Mouse (Mus musculus): ENCODE measurements at regions not wholly inside any gene's neighbourhood (a gene's known extent, or its start where the extent isn't known, plus 50 kb on each side); places are given as distances from the start of the nearest gene placed in this dataset.
A peak's percentile ranks its signal among the peaks of the same experiment; 100 is the strongest.

- ATAC-seq (ENCODE audit: low FRiP score, low TSS enrichment): peak; percentile 56
- no peaks in the 10 kb centered on the region for H3K9me3 ChIP-seq (ENCODE audit: control insufficient read depth, low read length)
- no peaks in the 10 kb centered on the region for H3K36me3 ChIP-seq (ENCODE audit: control insufficient read depth, insufficient read depth, low read length)
- 29% methylated on average over 22 of the region's 22 CpGs for WGBS
- H3K9ac ChIP-seq (ENCODE audit: low read length): no peak overlapping the region; the same call in 1 of the 2 replicates
- H3K4me2 ChIP-seq (replicated peaks; ENCODE audit: low read depth): no peak overlapping the region
- H3K4me3 ChIP-seq (ENCODE audit: low read depth, low read length): no peak overlapping the region
- DNase-seq (ENCODE audit: low spot score): peak; percentile 47
- H3K27me3 ChIP-seq (ENCODE audit: control insufficient read depth, insufficient read depth, low read length): no peaks in the 10 kb centered on the region
- H3K27ac ChIP-seq (replicated peaks): peak overlapping the region; percentile 13; the same call in 1 of the 2 replicates
- TF ChIP-seq EP300 (optimal IDR thresholded peaks at IDR 0.05) (no peak), CTCF (IDR thresholded peaks at IDR 0.05; ENCODE audit: low read depth) (no peak)
- peaks cover 7% of the 10 kb centered on the region for H3K4me1 ChIP-seq (replicated peaks; ENCODE audit: control insufficient read depth, insufficient read depth)
These were observed 65.1 kb downstream of the Sik1 start for GRCm38 (mm10) chr17:31790280-31791063.

GRCm38 (mm10) chr17:31791656-31792055 is 63.9 kb downstream of the Sik1 start:
- no peak overlapping the region for H3K4me2 ChIP-seq (replicated peaks; ENCODE audit: low read depth)
- no peak overlapping the region for H3K9ac ChIP-seq (ENCODE audit: low read length)
- ATAC-seq (ENCODE audit: low FRiP score, low TSS enrichment) (no peak), DNase-seq (ENCODE audit: low spot score) (no peak)
- H3K27me3 ChIP-seq (ENCODE audit: control insufficient read depth, insufficient read depth, low read length): no peaks in the 10 kb centered on the region
- H3K27ac ChIP-seq (replicated peaks): no peak overlapping the region
- H3K9me3 ChIP-seq (ENCODE audit: control insufficient read depth, low read length): no peaks in the 10 kb centered on the region
- no peaks in the 10 kb centered on the region for H3K36me3 ChIP-seq (ENCODE audit: control insufficient read depth, insufficient read depth, low read length)
- H3K4me1 ChIP-seq (replicated peaks; ENCODE audit: control insufficient read depth, insufficient read depth): peaks cover 7% of the 10 kb centered on the region
- H3K4me3 ChIP-seq (ENCODE audit: low read depth, low read length): no peak overlapping the region
- 98% methylated on average over 17 of the region's 17 CpGs for WGBS
- no peak for TF ChIP-seq CTCF (IDR thresholded peaks at IDR 0.05; ENCODE audit: low read depth)
- TF ChIP-seq EP300 (optimal IDR thresholded peaks at IDR 0.05): no peak

- no peaks in the 10 kb centered on the region for H3K27me3 ChIP-seq (ENCODE audit: control insufficient read depth, insufficient read depth, low read length)
- ATAC-seq (ENCODE audit: low FRiP score, low TSS enrichment): no peak
- no peak overlapping the region for H3K4me3 ChIP-seq (ENCODE audit: low read depth, low read length)
- H3K36me3 ChIP-seq (ENCODE audit: control insufficient read depth, insufficient read depth, low read length): no peaks in the 10 kb centered on the region
- H3K27ac ChIP-seq (replicated peaks): 0 out of 2 replicates have a peak overlapping the region, but pooled peaks have one; percentile 45
- TF ChIP-seq CTCF (IDR thresholded peaks at IDR 0.05; ENCODE audit: low read depth): no peak
- TF ChIP-seq EP300 (optimal IDR thresholded peaks at IDR 0.05): no peak
- no peak overlapping the region for H3K4me2 ChIP-seq (replicated peaks; ENCODE audit: low read depth)
- no peak overlapping the region for H3K9ac ChIP-seq (ENCODE audit: low read length)
- peaks cover 7% of the 10 kb centered on the region for H3K4me1 ChIP-seq (replicated peaks; ENCODE audit: control insufficient read depth, insufficient read depth)
- no peaks in the 10 kb centered on the region for H3K9me3 ChIP-seq (ENCODE audit: control insufficient read depth, low read length)
- 86% methylated on average over 5 of the region's 5 CpGs for WGBS
- DNase-seq (ENCODE audit: low spot score): no peak
These were observed 62.6 kb downstream of the Sik1 start for GRCm38 (mm10) chr17:31793040-31793439.

- ATAC-seq (ENCODE audit: low FRiP score, low TSS enrichment) (peak; percentile 72), DNase-seq (ENCODE audit: low spot score) (peak; percentile 84)
- Histone ChIP-seq H3K27me3 (ENCODE audit: control insufficient read depth, insufficient read depth, low read length) (no peaks in the 10 kb centered on the region), H3K9me3 (ENCODE audit: control insufficient read depth, low read length) (no peaks in the 10 kb centered on the region), H3K9ac (ENCODE audit: low read length) (no peak overlapping the region), H3K36me3 (ENCODE audit: control insufficient read depth, insufficient read depth, low read length) (no peaks in the 10 kb centered on the region), H3K27ac (replicated peaks) (peak overlapping the region; percentile 56; the same call in 1 of the 2 replicates), H3K4me2 (replicated peaks; ENCODE audit: low read depth) (no peak overlapping the region), H3K4me3 (ENCODE audit: low read depth, low read length) (no peak overlapping the region), H3K4me1 (replicated peaks; ENCODE audit: control insufficient read depth, insufficient read depth) (peaks cover 7% of the 10 kb centered on the region)
- TF ChIP-seq CTCF (IDR thresholded peaks at IDR 0.05; ENCODE audit: low read depth) (no peak), EP300 (optimal IDR thresholded peaks at IDR 0.05) (no peak)
- WGBS: 40% methylated on average over 10 of the region's 10 CpGs
These were observed 62.1 kb downstream of the Sik1 start for GRCm38 (mm10) chr17:31793521-31793920.

- Histone ChIP-seq H3K4me2 (replicated peaks; ENCODE audit: low read depth) (no peak overlapping the region), H3K27me3 (ENCODE audit: control insufficient read depth, insufficient read depth, low read length) (no peaks in the 10 kb centered on the region), H3K9ac (ENCODE audit: low read length) (no peak overlapping the region), H3K4me1 (replicated peaks; ENCODE audit: control insufficient read depth, insufficient read depth) (peaks cover 7% of the 10 kb centered on the region), H3K27ac (replicated peaks) (peak overlapping the region; percentile 56; the same call in 1 of the 2 replicates), H3K4me3 (ENCODE audit: low read depth, low read length) (no peak overlapping the region), H3K36me3 (ENCODE audit: control insufficient read depth, insufficient read depth, low read length) (no peaks in the 10 kb centered on the region), H3K9me3 (ENCODE audit: control insufficient read depth, low read length) (no peaks in the 10 kb centered on the region)
- ATAC-seq (ENCODE audit: low FRiP score, low TSS enrichment) (no peak), DNase-seq (ENCODE audit: low spot score) (no peak)
- TF ChIP-seq CTCF (IDR thresholded peaks at IDR 0.05; ENCODE audit: low read depth): no peak
- no peak for TF ChIP-seq EP300 (optimal IDR thresholded peaks at IDR 0.05)
- 46% methylated on average over 4 of the region's 4 CpGs for WGBS
These were observed 61.6 kb downstream of the Sik1 start for GRCm38 (mm10) chr17:31793964-31794363.
